ENCODE assay signal across 8 mouse cellular contexts in genomic region chr11:77606835-77607537, GRCm38 (mm10). TPM values are rescaled to one million over a fixed set of nuclear protein-coding genes. Genes with fewer than 3 reads are reported as not detected.
DNase-seq lines count a peak whose midpoint lies in the region; ATAC-seq and TF ChIP-seq lines count a peak whose summit lies in the region.

No protein-coding gene starts in this region.

- H3K4me3 ChIP-seq in limb, embryonic 11.5 days (ENCODE audit: low read depth, low read length) = peak overlapping the region; percentile 91
- peak overlapping the region; percentile 89 for H3K4me3 ChIP-seq in midbrain, embryonic 11.5 days (ENCODE audit: low read depth, low read length)
- peak overlapping the region; percentile 82 for H3K4me3 ChIP-seq in small intestine, adult 2 months (ENCODE audit: low read depth, low read length)

- peak overlapping the region; percentile 96 for H3K27ac ChIP-seq in limb, embryonic 11.5 days (replicated peaks; ENCODE audit: low read depth, low read length)
- H3K27ac ChIP-seq in midbrain, embryonic 11.5 days (ENCODE audit: low read depth, low read length) = peak overlapping the region; percentile 96
- H3K27ac ChIP-seq in small intestine, adult 2 months (ENCODE audit: insufficient read depth, low read depth, low read length) = peak overlapping the region; percentile 86

- no peak for TF ChIP-seq CTCF in small intestine, adult 2 months (IDR thresholded peaks at IDR 0.05; ENCODE audit: extremely low read depth, insufficient read length, insufficient replicate concordance, low read depth, low read length)

- H3K4me2 ChIP-seq in limb, embryonic 11.5 days (ENCODE audit: low read depth, severe bottlenecking) = peak overlapping the region; percentile 76
- peak overlapping the region; percentile 77 for H3K4me2 ChIP-seq in midbrain, embryonic 11.5 days

- DNase-seq in frontal cortex, postnatal 25 days (ENCODE audit: low spot score in 2 of 2) = no peak
- DNase-seq in cerebellum, postnatal 36 days = peak; percentile 32 to 42
- peak; percentile 30 for DNase-seq in gastrocnemius, postnatal 10 days
- DNase-seq in induced T-regulatory cell, adult 2 months (ENCODE audit: low read depth) = peak; percentile 78
- DNase-seq in limb, embryonic 11.5 days (ENCODE audit: low spot score) = peak; percentile 70
- peak; percentile 97 for DNase-seq in midbrain, embryonic 11.5 days (ENCODE audit: low spot score, missing footprints)

- WGBS in limb, embryonic 11.5 days = under 1% methylated on average over 47 of the region's 48 CpGs
- WGBS in midbrain, embryonic 11.5 days = under 1% methylated on average over 43 of the region's 48 CpGs
- under 1% methylated on average over 46 of the region's 48 CpGs for WGBS in small intestine, adult 2 months

- H3K9me3 ChIP-seq in limb, embryonic 11.5 days (ENCODE audit: control insufficient read depth, low read length) = no peaks in the 10 kb centered on the region
- no peaks in the 10 kb centered on the region for H3K9me3 ChIP-seq in midbrain, embryonic 11.5 days (ENCODE audit: control insufficient read depth, low read length)

- H3K27me3 ChIP-seq in limb, embryonic 11.5 days (ENCODE audit: control insufficient read depth, insufficient read depth, low read length) = no peaks in the 10 kb centered on the region
- H3K27me3 ChIP-seq in midbrain, embryonic 11.5 days (ENCODE audit: control insufficient read depth, insufficient read depth, low read length) = no peaks in the 10 kb centered on the region
- no peaks in the 10 kb centered on the region for H3K27me3 ChIP-seq in small intestine, adult 2 months (ENCODE audit: control insufficient read depth, insufficient read depth, low read length)

- H3K4me1 ChIP-seq in limb, embryonic 11.5 days (ENCODE audit: control insufficient read depth, insufficient read depth, low read length) = 0 out of 2 replicates have a peak, but pooled peaks cover 7% of the 10 kb centered on the region
- H3K4me1 ChIP-seq in midbrain, embryonic 11.5 days (ENCODE audit: control insufficient read depth, insufficient read depth, low read length) = peaks cover 14% of the 10 kb centered on the region
- no peaks in the 10 kb centered on the region; the same call in none of the 2 replicates for H3K4me1 ChIP-seq in small intestine, adult 2 months (ENCODE audit: control insufficient read depth, insufficient read depth, insufficient read length, low read length)

- peak; percentile 45 for ATAC-seq in frontal cortex, adult (ENCODE audit: low TSS enrichment)
- peak; percentile 58; the same call in 1 of the 2 replicates for ATAC-seq in limb, embryonic 11.5 days (ENCODE audit: insufficient number of reproducible peaks, low FRiP score, low TSS enrichment, low read depth)
- ATAC-seq in midbrain, embryonic 11.5 days (ENCODE audit: low FRiP score) = peak; percentile 74

- H3K36me3 ChIP-seq in limb, embryonic 11.5 days (ENCODE audit: control insufficient read depth, insufficient read depth, low read length) = peaks cover 2% of the 10 kb centered on the region; the same call in 1 of the 2 replicates
- H3K36me3 ChIP-seq in midbrain, embryonic 11.5 days (ENCODE audit: control insufficient read depth, insufficient read depth, low read length) = no peaks in the 10 kb centered on the region
- H3K36me3 ChIP-seq in small intestine, adult 2 months (ENCODE audit: control insufficient read depth, insufficient read depth, low read length) = 0 out of 2 replicates have a peak, but pooled peaks cover 6% of the 10 kb centered on the region

- TF ChIP-seq POLR2A in small intestine, adult 2 months (IDR thresholded peaks at IDR 0.05; ENCODE audit: low read depth, low read length) = peak; percentile 29; the same call in 1 of the 2 replicates

- peak overlapping the region; percentile 99 for H3K9ac ChIP-seq in limb, embryonic 11.5 days (ENCODE audit: low read length)
- H3K9ac ChIP-seq in midbrain, embryonic 11.5 days (ENCODE audit: low read length) = peak overlapping the region; percentile 99

RNA-seq across cellular contexts. Expression of gene Taok1, which starts 0.6 kb away (rescaled TPM):
- total RNA-seq in gastrocnemius, postnatal 10 days (2021) = 10 to 100 TPM; 39.7 to 43.7 TPM
- polyA plus RNA-seq in limb, embryonic 11.5 days (2014; fragmentation: Nextera tagmentation; extraction: Ambion mirVana) = 13.1 and 13.5 TPM in 2 replicates
- 21.0 and 23.0 TPM in 2 replicates for polyA plus RNA-seq in midbrain, embryonic 11.5 days (2014; fragmentation: Nextera tagmentation; extraction: Ambion mirVana)
- polyA plus RNA-seq in small intestine, adult 2 months (2012; rRNA removed) = 0.80 and 1.7 TPM in 2 replicates

Comparison
In these comparisons a context has a peak if more than half of its experiments do, and no peak if none do; other contexts are left out.
1. DNase-seq: peak in cerebellum, postnatal 36 days (2 of 2), gastrocnemius, postnatal 10 days (single experiment), induced T-regulatory cell, adult 2 months (single experiment), limb, embryonic 11.5 days (single experiment) and midbrain, embryonic 11.5 days (single experiment); none in frontal cortex, postnatal 25 days (0 of 2).
2. Peak in every context shown above with its lines, with median percentiles within 50 percentile points of each other: ATAC-seq, H3K27ac ChIP-seq and H3K4me3 ChIP-seq.